Mouse (Mus musculus) thymus, postnatal 4 days (tissue): Measurements from ENCODE around the gene Ropn1l.

Source experiments
- DNase-seq: peaks from one replicate; pipeline ENCODE4 v3.0.0; 2021

Ropn1l gene

DNA sequence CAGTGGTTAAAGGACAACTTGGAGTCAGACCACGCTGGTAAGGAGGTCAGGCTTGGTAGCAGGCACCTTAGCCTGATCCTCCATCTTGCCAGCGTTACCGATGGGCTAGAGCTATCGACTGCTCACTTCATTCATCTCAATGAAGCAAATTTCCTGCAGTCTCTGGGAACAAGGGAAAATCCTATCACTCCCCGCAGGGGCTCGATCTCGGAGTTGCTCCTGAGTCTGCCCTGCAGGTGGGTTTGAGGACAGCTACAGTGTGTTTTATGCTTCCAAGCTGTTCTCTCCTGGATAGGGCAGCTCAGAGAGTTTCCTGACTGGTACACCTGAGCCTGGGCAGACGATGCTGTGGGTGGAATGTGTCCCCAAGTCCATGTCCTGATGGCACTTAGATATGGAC, 49.2 kb downstream of the Ropn1l start:
- no peak for DNase-seq

GRCm38 (mm10) chr15:31402200-31402892, 51.2 kb downstream of the Ropn1l start:
- DNase-seq, result no peak

DNA sequence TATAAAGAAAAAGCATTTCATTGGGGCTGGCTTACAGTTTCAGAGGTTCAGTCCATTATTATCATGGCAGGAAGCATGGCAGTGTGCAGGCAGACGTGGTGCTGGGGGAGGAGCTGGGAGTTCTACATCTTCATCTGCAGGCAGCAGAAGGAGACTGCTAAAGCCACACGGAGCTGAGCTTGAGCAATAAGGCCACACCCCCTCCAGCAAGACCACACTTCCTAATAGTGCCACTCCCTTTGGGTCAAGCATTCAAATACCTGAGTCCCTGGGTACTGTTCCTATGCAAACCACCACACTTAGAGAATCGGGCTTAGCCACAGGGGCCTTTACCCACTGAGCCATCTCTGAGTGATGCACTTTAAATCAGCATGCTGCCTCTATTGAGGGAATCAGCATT, 52.6 kb downstream of the Ropn1l start:
- no peak for DNase-seq

- no peak for DNase-seq
These were observed 54.8 kb downstream of the Ropn1l start for GRCm38 (mm10) chr15:31398769-31399168.

DNA sequence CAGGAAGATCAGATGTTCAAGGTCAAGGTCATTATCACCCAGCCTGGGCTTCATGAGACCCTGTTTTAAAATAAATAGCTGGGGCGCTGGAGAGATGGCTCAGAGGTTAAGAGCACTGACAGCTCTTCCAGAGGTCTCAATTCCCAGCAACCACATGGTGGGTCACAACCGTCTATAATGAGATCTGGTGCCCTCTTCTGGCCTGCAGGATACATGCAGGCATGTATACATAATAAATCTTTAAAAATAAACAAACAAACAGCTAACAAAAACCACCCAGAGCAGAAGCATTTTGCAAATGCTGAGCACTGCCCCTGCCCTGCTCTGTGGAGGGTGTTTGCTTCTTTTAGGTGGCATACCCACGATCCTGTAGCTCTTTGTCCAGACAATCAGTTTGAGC, 56.2 kb downstream of the Ropn1l start:
- no peak for DNase-seq

- no peak for DNase-seq
These were observed 56.8 kb downstream of the Ropn1l start for GRCm38 (mm10) chr15:31396755-31397154.

DNA sequence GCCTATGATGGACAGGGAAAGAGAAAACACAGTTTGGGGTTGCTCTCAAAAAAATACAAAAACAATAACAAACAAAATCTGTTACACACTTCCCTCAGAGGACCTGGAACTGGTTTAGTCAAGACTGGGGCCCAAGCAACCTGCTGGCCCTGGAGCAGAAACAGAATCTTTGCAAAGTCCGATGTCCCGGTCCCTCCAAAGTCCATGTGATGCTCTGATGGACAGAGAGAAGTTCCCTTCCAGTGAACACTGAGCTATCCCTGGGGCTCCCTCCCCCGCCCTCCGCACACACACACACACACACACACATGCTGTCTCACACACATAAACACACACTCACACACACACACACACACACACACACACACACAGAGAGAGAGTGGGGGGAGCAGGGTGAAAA, 57.6 kb downstream of the Ropn1l start:
- no peak for DNase-seq

DNA sequence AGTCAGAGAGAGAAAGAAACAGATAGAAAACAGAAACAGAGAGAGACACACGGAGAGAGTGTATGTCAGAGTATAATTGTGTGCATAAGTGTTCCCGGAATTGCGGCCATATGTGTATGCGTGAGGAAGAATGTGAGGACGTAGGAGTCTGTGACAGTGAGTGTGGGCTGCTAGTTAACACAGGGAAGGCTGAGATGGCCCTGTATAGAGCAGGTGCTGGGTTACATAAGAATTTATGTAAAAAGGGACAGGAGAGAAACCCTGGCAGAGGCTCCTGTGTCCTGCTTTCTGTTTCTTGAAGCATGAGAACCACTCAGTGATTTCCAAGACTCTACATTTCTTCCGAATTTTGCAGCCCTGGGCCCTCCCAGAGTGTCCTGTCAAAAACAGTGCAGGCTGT, 60.1 kb downstream of the Ropn1l start:
- no peak for DNase-seq

DNA sequence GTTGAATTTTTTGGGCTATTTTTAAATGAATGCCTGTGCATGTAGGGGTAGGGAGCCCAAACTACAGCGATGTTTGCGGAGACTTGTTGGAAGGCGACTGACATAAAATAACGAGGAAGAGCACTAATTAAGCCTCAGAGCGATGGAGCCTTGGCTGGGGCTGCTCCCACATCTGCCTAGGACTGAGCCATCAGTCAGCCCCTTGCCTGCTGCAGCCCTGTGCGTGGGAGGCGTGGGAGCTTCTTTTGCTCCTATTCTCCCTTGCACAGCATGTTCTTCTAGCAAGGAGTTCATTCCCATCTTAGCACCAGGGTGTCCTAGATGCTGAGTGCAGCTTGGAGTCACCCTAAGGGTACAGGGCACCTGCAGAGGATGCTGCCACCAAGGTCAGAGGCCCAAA, 60.8 kb downstream of the Ropn1l start:
- DNase-seq, result no peak

DNA sequence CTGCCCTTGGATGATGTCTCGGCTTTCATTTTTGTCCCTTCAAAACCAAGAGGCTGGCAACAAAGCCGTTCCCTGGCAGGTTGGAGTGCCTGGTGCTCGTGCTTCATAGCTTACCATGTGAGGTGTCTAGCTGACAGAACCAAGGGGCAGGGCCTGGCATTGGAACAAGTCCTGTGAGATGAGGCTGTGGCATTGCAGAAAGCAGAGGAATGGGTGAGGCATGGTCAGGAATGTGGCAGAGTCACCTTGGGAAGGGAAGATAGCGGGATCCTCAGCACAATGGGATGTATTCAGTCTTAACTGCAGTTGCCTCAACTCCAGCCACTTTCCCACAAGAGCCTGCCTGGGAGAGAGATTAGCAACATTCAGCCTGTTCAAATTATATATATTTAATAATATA, 61.4 kb downstream of the Ropn1l start:
- no peak for DNase-seq
